Mouse (Mus musculus) CH12.LX (cell line): ENCODE data around the gene Tmem168. TPM values are rescaled to one million over a fixed set of nuclear protein-coding genes. Genes with fewer than 3 reads are reported as not detected.

Source experiments
- DNase-seq: peaks from one replicate; pipeline ENCODE4 v3.0.0-alpha.2; 2013; ENCODE audit errors: extremely low read depth
- H3K27ac ChIP-seq: 2 replicates; pipeline ENCODE4 v1.5.1; 2012; ENCODE audit warnings: low read depth, mild to moderate bottlenecking, control low read depth, moderate library complexity; ENCODE audit not compliant: insufficient read depth
- H3K27me3 ChIP-seq: replicated peaks from 2 replicates; pipeline ENCODE3; 2012; ENCODE audit warnings: inconsistent platforms
- H3K36me3 ChIP-seq, 2 experiments: replicated peaks in 1 of 2; 2 replicates each; pipeline versions ENCODE3 to v1.6.1; 2012; ENCODE audit warnings: inconsistent platforms in 1 of 2, low read length in 1 of 2, mild to moderate bottlenecking in 1 of 2, mixed read lengths in 1 of 2, moderate library complexity in 1 of 2; ENCODE audit not compliant: control insufficient read depth in 1 of 2, insufficient read depth in 1 of 2
- H3K4me1 ChIP-seq, 2 experiments: 2 replicates each; pipeline ENCODE4 v1.6.1; 2012; ENCODE audit warnings: inconsistent platforms in 1 of 2, moderate library complexity in 1 of 2; ENCODE audit not compliant: insufficient read depth in 2 of 2, control insufficient read depth in 1 of 2
- H3K4me2 ChIP-seq: 2 replicates; pipeline ENCODE4 v1.6.1; 2012; ENCODE audit warnings: low read depth, mild to moderate bottlenecking, control low read depth; ENCODE audit not compliant: poor library complexity, insufficient read depth, severe bottlenecking
- H3K4me3 ChIP-seq, 3 experiments: fragments of 150-350 bp in 1 of 3; sonication (generic) in 1 of 3; replicated peaks in 1 of 3; 2 replicates each; pipeline versions ENCODE3 to v1.5.1; 2011 to 2012; ENCODE audit warnings: low read depth in 2 of 3, low read length in 2 of 3, mild to moderate bottlenecking in 2 of 3, moderate library complexity in 2 of 3, control low read depth in 1 of 3, improper control_type of control experiment in 1 of 3, inconsistent platforms in 1 of 3, mixed read lengths in 1 of 3; ENCODE audit not compliant: poor library complexity in 1 of 3
- H3K79me2 ChIP-seq: replicated peaks from 2 replicates; pipeline ENCODE4 v1.6.1; 2012; ENCODE audit warnings: mild to moderate bottlenecking, moderate library complexity; ENCODE audit not compliant: control insufficient read depth, poor library complexity, insufficient read depth, severe bottlenecking; ENCODE audit errors: extremely low read depth
- H3K9ac ChIP-seq: 2 replicates; pipeline ENCODE4 v1.6.1; 2012; ENCODE audit warnings: low read depth, mild to moderate bottlenecking, control low read depth, moderate library complexity; ENCODE audit not compliant: insufficient read depth
- H3K9me3 ChIP-seq: replicated peaks from 2 replicates; pipeline ENCODE3; 2012; ENCODE audit warnings: low read length, inconsistent platforms, mixed read lengths
- BHLHE40 ChIP-seq: IDR thresholded peaks from 2 replicates; pipeline ENCODE4 v1.6.1; 2011; ENCODE audit warnings: mild to moderate bottlenecking, low read depth, low read length, improper control_type of control experiment
- CHD1 ChIP-seq: IDR thresholded peaks from 2 replicates; pipeline ENCODE4 v1.6.1; 2012; ENCODE audit warnings: low read depth, low read length, improper control_type of control experiment, inconsistent platforms
- CHD2 ChIP-seq: IDR thresholded peaks from 2 replicates; pipeline ENCODE4 v1.6.1; 2011; ENCODE audit warnings: low read length, improper control_type of control experiment
- EP300 ChIP-seq: IDR thresholded peaks from 2 replicates; pipeline ENCODE4 v1.6.1; 2011; ENCODE audit warnings: low read length, improper control_type of control experiment
- ETS1 ChIP-seq: conservative IDR thresholded peaks from 2 replicates; pipeline ENCODE4 v1.6.1; 2012; ENCODE audit warnings: low read depth, mild to moderate bottlenecking, inconsistent platforms, low read length, improper control_type of control experiment, moderate library complexity
- HCFC1 ChIP-seq: IDR thresholded peaks from 2 replicates; pipeline ENCODE4 v1.6.1; 2012; ENCODE audit warnings: low read depth, mild to moderate bottlenecking, inconsistent platforms, low read length, improper control_type of control experiment
- IRF4 ChIP-seq: IDR thresholded peaks from 2 replicates; pipeline ENCODE4 v1.6.1; 2014; ENCODE audit warnings: low read depth, mild to moderate bottlenecking, inconsistent platforms, low read length, improper control_type of control experiment
- MAFK ChIP-seq: IDR thresholded peaks from 2 replicates; pipeline ENCODE4 v1.6.1; 2011; ENCODE audit warnings: low read length, improper control_type of control experiment; ENCODE audit not compliant: insufficient replicate concordance
- MAX ChIP-seq: IDR thresholded peaks from 2 replicates; pipeline ENCODE4 v1.6.1; 2011; ENCODE audit warnings: low read length, improper control_type of control experiment
- MEF2A ChIP-seq: IDR thresholded peaks from 2 replicates; pipeline ENCODE4 v1.6.1; 2014; ENCODE audit warnings: low read depth, mild to moderate bottlenecking, inconsistent platforms, low read length, improper control_type of control experiment, borderline replicate concordance
- MXI1 ChIP-seq: IDR thresholded peaks from 2 replicates; pipeline ENCODE4 v1.6.1; 2011; ENCODE audit warnings: mild to moderate bottlenecking, low read depth, low read length, improper control_type of control experiment
- NELFE ChIP-seq: IDR thresholded peaks from 2 replicates; pipeline ENCODE4 v1.6.1; 2011; ENCODE audit warnings: low read depth, low read length, improper control_type of control experiment
- PAX5 ChIP-seq: IDR thresholded peaks from 2 replicates; pipeline ENCODE4 v1.6.1; 2012; ENCODE audit warnings: low read length, inconsistent platforms, mixed read lengths
- RAD21 ChIP-seq: IDR thresholded peaks from 2 replicates; pipeline ENCODE4 v1.6.1; 2011; ENCODE audit warnings: low read depth, mild to moderate bottlenecking, low read length, improper control_type of control experiment, moderate library complexity
- SIN3A ChIP-seq: IDR thresholded peaks from 2 replicates; pipeline ENCODE4 v1.6.1; 2012; ENCODE audit warnings: low read length, improper control_type of control experiment, inconsistent platforms
- SMC3 ChIP-seq: IDR thresholded peaks from 2 replicates; pipeline ENCODE4 v1.6.1; 2011; ENCODE audit warnings: low read depth, low read length, improper control_type of control experiment
- TBP ChIP-seq: conservative IDR thresholded peaks from 2 replicates; pipeline ENCODE4 v1.6.1; 2011; ENCODE audit warnings: low read depth, low read length, improper control_type of control experiment
- USF2 ChIP-seq: conservative IDR thresholded peaks from 2 replicates; pipeline ENCODE4 v1.6.1; 2011; ENCODE audit warnings: low read depth, low read length, improper control_type of control experiment
- ZC3H11A ChIP-seq: IDR thresholded peaks from 2 replicates; pipeline ENCODE4 v1.6.1; 2012; ENCODE audit warnings: low read depth, mild to moderate bottlenecking, inconsistent platforms, low read length, improper control_type of control experiment
- ZNF384 ChIP-seq: IDR thresholded peaks from 2 replicates; pipeline ENCODE4 v1.6.1; 2012; ENCODE audit warnings: low read depth, low read length, improper control_type of control experiment, inconsistent platforms
- dilution Hi-C: fragments of 300-500 bp; cut with MboI; formaldehyde crosslinking; loops from 2 replicates; pipeline ENCODE4 v1.14.3; 2020; ENCODE audit warnings: low sequenced_read_pairs; ENCODE audit not compliant: extremely low pct_unique_long_range_greater_than_20kb, extremely low pct_ligation_motif_present
- in situ Hi-C: fragments of 300-500 bp; cut with MboI; formaldehyde crosslinking; loops from 3 replicates; pipeline ENCODE4 v1.14.3; 2019; ENCODE audit warnings: low sequenced_read_pairs, low pct_ligation_motif_present, low pct_unique_long_range_greater_than_20kb, mixed read lengths
- polyA plus RNA-seq: library from polyadenylated mRNA; unstranded; fragments of >175 nt; gene quantifications from 2 replicates; pipeline ENCODE4 v1.2.1, GENCODE M21; 2012; ENCODE audit warnings: low read depth; ENCODE audit not compliant: insufficient read length
- total RNA-seq, 2 experiments: library from RNA; depleted of rRNA; stranded (reverse); fragments of 300-350 nt in 1 of 2; fragments of >200 nt in 1 of 2; gene quantifications; 2 replicates each; pipeline ENCODE4 v1.2.3; 2012 to 2014

Tmem168 gene
- total and polyA plus RNA-seq, 3 experiments: 30.0 to 57.4 (median 35.5) TPM

GRCm38 (mm10) chr6:13598239-13598923 lies 9.5 kb downstream of the Tmem168 start:
- Histone ChIP-seq H3K9me3 (no peaks in the 10 kb centered on the region), H3K4me1 (peaks cover 3 to 44% of the 10 kb centered on the region in 2 experiments), H3K9ac (peak overlapping the region; percentile 71), H3K27me3 (no peaks in the 10 kb centered on the region)
- dilution Hi-C loops: no loop called here
- TF ChIP-seq EP300 (peak; percentile 79), MEF2A (peak; percentile 44; the same call in 1 of the 2 replicates), MXI1 (0 out of 2 replicates have a peak, but pooled peaks have one; percentile 65), CHD1 (peak; percentile 88), IRF4 (peak; percentile 32), CHD2 (peak; percentile 51; the same call in 1 of the 2 replicates), BHLHE40 (no peak), SMC3 (no peak), HCFC1 (0 out of 2 replicates have a peak, but pooled peaks have one; percentile 6), SIN3A (peak; percentile 78), MAX (no peak), ZNF384 (peak; percentile 19; the same call in 1 of the 2 replicates), PAX5 (no peak), RAD21 (no peak), MAFK (peak; percentile 47; the same call in 1 of the 2 replicates), NELFE (0 out of 2 replicates have a peak, but pooled peaks have one; percentile 14), USF2 (no peak), TBP (0 out of 2 replicates have a peak, but pooled peaks have one; percentile 8), ETS1 (peak; percentile 44; the same call in 1 of the 2 replicates), ZC3H11A (no peak)
- TF ChIP-seq, all 38 proteins: peak for 13
- Histone ChIP-seq H3K79me2 (peaks cover 60% of the 10 kb centered on the region), H3K4me3 (peak overlapping the region; percentile 34 to 53 (median 48)), H3K4me2 (peak overlapping the region; percentile 94), H3K27ac (peak overlapping the region; percentile 93), H3K36me3 (peaks cover 9 to 20% of the 10 kb centered on the region in 2 experiments)
- in situ Hi-C loops: no loop called here
- peak; percentile 70 for DNase-seq
